Mouse (Mus musculus) right cerebral cortex, adult 18-20 months (tissue): ENCODE measurements at regions not wholly inside any gene's neighbourhood (a gene's known extent, or its start where the extent isn't known, plus 50 kb on each side); places are given as distances from the start of the nearest gene placed in this dataset.
A peak's percentile ranks its signal among the peaks of the same experiment; 100 is the strongest.
"Not testable (repeated sequence)": the region's sequence is repeated elsewhere in the genome, so short reads cannot be mapped to it uniquely, and the experiment has no call there.

Source experiments
- DNase-seq: peaks from one replicate; pipeline ENCODE4 v3.0.0; 2022; ENCODE audit warnings: mixed read lengths

- no peak for DNase-seq
Observed at GRCm38 (mm10) chr10:104592009-104592603, 398.3 kb downstream of the Gm4340 start.

- peak; percentile 4 for DNase-seq
Observed at GRCm38 (mm10) chr10:104595920-104596319, 402.1 kb downstream of the Gm4340 start.

GRCm38 (mm10) chr10:104627629-104628028 is 433.8 kb downstream of the Gm4340 start:
- DNase-seq: no peak

GRCm38 (mm10) chr10:104651020-104651419 is 457.2 kb downstream of the Gm4340 start:
- no peak for DNase-seq

GRCm38 (mm10) chr10:104660298-104660697 is 466.5 kb downstream of the Gm4340 start:
- no peak for DNase-seq

- no peak for DNase-seq
Observed at GRCm38 (mm10) chr10:104661672-104662071, 467.8 kb downstream of the Gm4340 start.

GRCm38 (mm10) chr10:104668286-104668685 is 474.4 kb downstream of the Gm4340 start:
- DNase-seq: no peak

- DNase-seq: no peak
Observed at GRCm38 (mm10) chr10:104684717-104685336, 491.0 kb downstream of the Gm4340 start.

- no peak for DNase-seq
Observed at GRCm38 (mm10) chr10:104685857-104686256, 492.0 kb downstream of the Gm4340 start.

- peak; percentile 8 for DNase-seq
Observed at GRCm38 (mm10) chr10:104686669-104687068, 492.8 kb downstream of the Gm4340 start.

GRCm38 (mm10) chr10:104694974-104695373 is 501.1 kb downstream of the Gm4340 start:
- DNase-seq: no peak

- no peak for DNase-seq
Observed at GRCm38 (mm10) chr10:104708926-104709325, 515.1 kb downstream of the Gm4340 start.

- DNase-seq: not testable (repeated sequence)
Observed at GRCm38 (mm10) chr10:104713281-104713915, 519.6 kb downstream of the Gm4340 start.
